Mouse (Mus musculus) neural tube, embryonic 13.5 days (tissue): ENCODE measurements around the gene Vps4a. TPM values are rescaled to one million over a fixed set of nuclear protein-coding genes. Genes with fewer than 3 reads are reported as not detected.
"Not testable (repeated sequence)": the region's sequence is repeated elsewhere in the genome, so short reads cannot be mapped to it uniquely, and the experiment has no call there.

Experiments
- ATAC-seq: fragments of 200-750 bp; cut with Nextera tagmentation; 2 replicates; pipeline ENCODE4 v1.8.0; 2017; ENCODE audit warnings: low read depth, mild to moderate bottlenecking, moderate TSS enrichment, moderate library complexity
- H3K27ac ChIP-seq: fragments of 300-500 bp; sonication (generic); replicated peaks from 2 replicates; pipeline ENCODE4 v1.5.1; 2015; ENCODE audit warnings: moderate library complexity, mild to moderate bottlenecking, inconsistent platforms
- H3K27me3 ChIP-seq: fragments of 300-500 bp; sonication (generic); 2 replicates; pipeline ENCODE4 v1.6.1; 2015; ENCODE audit warnings: mild to moderate bottlenecking, inconsistent platforms
- H3K36me3 ChIP-seq: fragments of 300-500 bp; sonication (generic); 2 replicates; pipeline ENCODE4 v1.6.1; 2015; ENCODE audit warnings: mild to moderate bottlenecking, inconsistent platforms
- H3K4me1 ChIP-seq: fragments of 300-500 bp; sonication (generic); replicated peaks from 2 replicates; pipeline ENCODE4 v1.6.1; 2015; ENCODE audit warnings: inconsistent platforms
- H3K4me2 ChIP-seq: fragments of 300-500 bp; sonication (generic); 2 replicates; pipeline ENCODE4 v1.6.1; 2015; ENCODE audit warnings: inconsistent platforms, mild to moderate bottlenecking, moderate library complexity
- H3K4me3 ChIP-seq: fragments of 300-500 bp; sonication (generic); 2 replicates; pipeline ENCODE4 v1.5.1; 2015; ENCODE audit warnings: mild to moderate bottlenecking, inconsistent platforms
- H3K9ac ChIP-seq: fragments of 300-500 bp; sonication (generic); 2 replicates; pipeline ENCODE4 v1.6.1; 2015; ENCODE audit warnings: moderate library complexity, mild to moderate bottlenecking, inconsistent platforms
- H3K9me3 ChIP-seq: fragments of 300-500 bp; sonication (generic); 2 replicates; pipeline ENCODE4 v1.6.1; 2016; ENCODE audit warnings: inconsistent platforms
- WGBS: fragments of 180-500 bp; shearing (Covaris S2); methylation state at CpG from one replicate; pipeline ENCODE4 v1.1.7; 2015; 5-methylcytosine and 5-hydroxymethylcytosine counted together
- polyA plus RNA-seq: library from polyadenylated mRNA; unstranded; fragments of >200 nt; fragmentation: Nextera tagmentation; extraction: Ambion mirVana; gene quantifications from 2 replicates; pipeline ENCODE4 v1.2.1, GENCODE M21; 2015

The Vps4a gene
- 131 and 139 TPM in 2 replicates for polyA plus RNA-seq

- Histone ChIP-seq H3K27me3 (no peaks in the 10 kb centered on the region), H3K4me2 (peak within 1 kb of the TSS; percentile 76), H3K4me3 (peak within 1 kb of the TSS; percentile 69), H3K9ac (peak within 1 kb of the TSS; percentile 95), H3K4me1 (peaks cover 18% of the 10 kb centered on the region), H3K9me3 (no peaks in the 10 kb centered on the region), H3K36me3 (0 out of 2 replicates have a peak, but pooled peaks cover 8% of the 10 kb centered on the region), H3K27ac (peak within 1 kb of the TSS; percentile 89)
- WGBS = 5% methylated on average over 62 of the region's 66 CpGs
- peak; percentile 96 for ATAC-seq
These were observed at the start of gene Vps4a for GRCm38 (mm10) chr8:107030650-107031576. Gene Vps4a (plus strand): TSS chr8:107031222.

GRCm38 (mm10) chr8:106985404-106985821, 45.6 kb upstream of the Vps4a start:
- 0 out of 2 replicates have a peak, but pooled peaks cover 2% of the 10 kb centered on the region for H3K36me3 ChIP-seq
- H3K4me3 ChIP-seq = no peak overlapping the region
- H3K27ac ChIP-seq = peak overlapping the region; percentile 74
- H3K9me3 ChIP-seq = no peaks in the 10 kb centered on the region
- peak; percentile 80 for ATAC-seq
- H3K4me1 ChIP-seq = peaks cover 16% of the 10 kb centered on the region
- H3K9ac ChIP-seq = no peak overlapping the region
- H3K27me3 ChIP-seq = peaks cover 20% of the 10 kb centered on the region
- H3K4me2 ChIP-seq = peak overlapping the region; percentile 24
- WGBS = 51% methylated on average over 9 of the region's 9 CpGs

GRCm38 (mm10) chr8:106985951-106986350, 45.1 kb upstream of the Vps4a start:
- Histone ChIP-seq H3K4me1 (peaks cover 16% of the 10 kb centered on the region), H3K27me3 (peaks cover 20% of the 10 kb centered on the region), H3K9ac (no peak overlapping the region), H3K4me2 (no peak overlapping the region), H3K9me3 (no peaks in the 10 kb centered on the region), H3K4me3 (no peak overlapping the region), H3K36me3 (peaks cover 4% of the 10 kb centered on the region; the same call in 1 of the 2 replicates), H3K27ac (0 out of 2 replicates have a peak overlapping the region, but pooled peaks have one; percentile 42)
- no peak; the same call in 1 of the 2 replicates for ATAC-seq

GRCm38 (mm10) chr8:106987557-106987956, 43.5 kb upstream of the Vps4a start:
- Histone ChIP-seq H3K4me3 (no peak overlapping the region), H3K36me3 (peaks cover 12% of the 10 kb centered on the region), H3K9me3 (no peaks in the 10 kb centered on the region), H3K9ac (no peak overlapping the region), H3K27ac (no peak overlapping the region), H3K4me2 (no peak overlapping the region), H3K4me1 (peaks cover 16% of the 10 kb centered on the region), H3K27me3 (peaks cover 9% of the 10 kb centered on the region)
- no peak for ATAC-seq

- H3K36me3 ChIP-seq = peaks cover 12% of the 10 kb centered on the region
- H3K4me1 ChIP-seq = no peaks in the 10 kb centered on the region
- no peak for ATAC-seq
- H3K9me3 ChIP-seq = no peaks in the 10 kb centered on the region
- H3K27ac ChIP-seq = no peak overlapping the region
- H3K4me2 ChIP-seq = no peak overlapping the region
- 94% methylated on average over 7 of the region's 7 CpGs for WGBS
- H3K27me3 ChIP-seq = no peaks in the 10 kb centered on the region
- H3K9ac ChIP-seq = no peak overlapping the region
- H3K4me3 ChIP-seq = no peak overlapping the region
These were observed 39.6 kb upstream of the Vps4a start for GRCm38 (mm10) chr8:106991393-106991792.

- H3K9me3 ChIP-seq, H3K4me1 ChIP-seq, H3K27ac ChIP-seq, H3K4me3 ChIP-seq, H3K4me2 ChIP-seq, H3K27me3 ChIP-seq, H3K9ac ChIP-seq, ATAC-seq: not testable (repeated sequence)
- H3K36me3 ChIP-seq = peaks cover 11% of the 10 kb centered on the region
- 87% methylated on average over 4 of the region's 4 CpGs for WGBS
These were observed 34.7 kb upstream of the Vps4a start for GRCm38 (mm10) chr8:106996339-106996738.

- 88% methylated on average over 4 of the region's 4 CpGs for WGBS
- H3K4me1 ChIP-seq = no peaks in the 10 kb centered on the region
- H3K36me3 ChIP-seq = peaks cover 4% of the 10 kb centered on the region; the same call in 1 of the 2 replicates
- H3K4me3 ChIP-seq = no peak overlapping the region
- no peaks in the 10 kb centered on the region for H3K9me3 ChIP-seq
- H3K27me3 ChIP-seq = no peaks in the 10 kb centered on the region
- no peak overlapping the region for H3K9ac ChIP-seq
- ATAC-seq = no peak
- no peak overlapping the region for H3K27ac ChIP-seq
- H3K4me2 ChIP-seq = no peak overlapping the region
These were observed 33.6 kb upstream of the Vps4a start for GRCm38 (mm10) chr8:106997416-106997815.

- no peaks in the 10 kb centered on the region for H3K27me3 ChIP-seq
- no peak for ATAC-seq
- H3K4me2 ChIP-seq = no peak overlapping the region
- H3K36me3 ChIP-seq = peaks cover 4% of the 10 kb centered on the region; the same call in 1 of the 2 replicates
- 86% methylated on average over 1 of the region's 1 CpGs for WGBS
- H3K9me3 ChIP-seq = no peaks in the 10 kb centered on the region
- no peak overlapping the region for H3K4me3 ChIP-seq
- H3K9ac ChIP-seq = no peak overlapping the region
- H3K27ac ChIP-seq = no peak overlapping the region
- H3K4me1 ChIP-seq = no peaks in the 10 kb centered on the region
These were observed 32.0 kb upstream of the Vps4a start for GRCm38 (mm10) chr8:106999068-106999467.

GRCm38 (mm10) chr8:107002532-107002931, 28.5 kb upstream of the Vps4a start:
- Histone ChIP-seq H3K9me3 (no peaks in the 10 kb centered on the region), H3K4me1 (no peaks in the 10 kb centered on the region), H3K4me2 (no peak overlapping the region), H3K27me3 (no peaks in the 10 kb centered on the region), H3K4me3 (no peak overlapping the region), H3K27ac (no peak overlapping the region), H3K9ac (no peak overlapping the region), H3K36me3 (no peaks in the 10 kb centered on the region)
- ATAC-seq = peak; percentile 59
- 41% methylated on average over 5 of the region's 5 CpGs for WGBS

GRCm38 (mm10) chr8:107007795-107008194, 23.2 kb upstream of the Vps4a start:
- no peak overlapping the region for H3K4me2 ChIP-seq
- no peaks in the 10 kb centered on the region for H3K9me3 ChIP-seq
- no peaks in the 10 kb centered on the region for H3K27me3 ChIP-seq
- H3K27ac ChIP-seq = no peak overlapping the region
- H3K9ac ChIP-seq = no peak overlapping the region
- H3K4me3 ChIP-seq = no peak overlapping the region
- no peaks in the 10 kb centered on the region for H3K4me1 ChIP-seq
- 87% methylated on average over 3 of the region's 3 CpGs for WGBS
- peaks cover 28% of the 10 kb centered on the region for H3K36me3 ChIP-seq
- ATAC-seq = no peak

- no peak overlapping the region for H3K27ac ChIP-seq
- H3K4me2 ChIP-seq = no peak overlapping the region
- H3K4me1 ChIP-seq = no peaks in the 10 kb centered on the region
- H3K9me3 ChIP-seq = no peaks in the 10 kb centered on the region
- WGBS = 88% methylated on average over 2 of the region's 2 CpGs
- H3K9ac ChIP-seq = no peak overlapping the region
- no peak overlapping the region for H3K4me3 ChIP-seq
- H3K36me3 ChIP-seq = peaks cover 30% of the 10 kb centered on the region
- H3K27me3 ChIP-seq = no peaks in the 10 kb centered on the region
- no peak for ATAC-seq
These were observed 18.4 kb upstream of the Vps4a start for GRCm38 (mm10) chr8:107012666-107013065.

GRCm38 (mm10) chr8:107014915-107015314, 16.1 kb upstream of the Vps4a start:
- H3K27ac ChIP-seq = no peak overlapping the region
- H3K4me1 ChIP-seq = no peaks in the 10 kb centered on the region
- H3K4me3 ChIP-seq = no peak overlapping the region
- H3K9me3 ChIP-seq = no peaks in the 10 kb centered on the region
- no peak overlapping the region for H3K4me2 ChIP-seq
- H3K9ac ChIP-seq = no peak overlapping the region
- H3K36me3 ChIP-seq = peaks cover 26% of the 10 kb centered on the region
- no peaks in the 10 kb centered on the region for H3K27me3 ChIP-seq
- no peak for ATAC-seq
- WGBS = 96% methylated on average over 1 of the region's 1 CpGs
